Mouse (Mus musculus): ENCODE results near the gene Wdr48.

- no peak for TF ChIP-seq CTCF (IDR thresholded peaks at IDR 0.05; ENCODE audit: insufficient read depth, low read length)
- no peak for TF ChIP-seq POLR2A (IDR thresholded peaks at IDR 0.05; ENCODE audit: borderline replicate concordance, extremely low read depth, low read depth, low read length)
These were observed 14.0 kb downstream of the Wdr48 start for GRCm38 (mm10) chr9:119908708-119909107.

Measured in lung, adult 2 months (tissue).